Mouse (Mus musculus) embryo, embryonic 9.5 days (tissue): ENCODE measurements around the gene Auh.

ENCODE experiments used
- DNase-seq: peaks from one replicate; pipeline ENCODE4 v3.0.0-alpha.2; 2017; ENCODE audit errors: extremely low spot score

The Auh gene

GRCm38 (mm10) chr13:52929209-52930171 is at the start of gene Auh:
Auh (minus strand) TSS chr13:52929681.
- peak; percentile 93 for DNase-seq

GRCm38 (mm10) chr13:52978321-52978981 is 49.0 kb upstream of the Auh start:
- DNase-seq = peak; percentile 65

- DNase-seq = no peak
Observed at GRCm38 (mm10) chr13:52977757-52978156, 48.3 kb upstream of the Auh start.

- DNase-seq = no peak
Observed at GRCm38 (mm10) chr13:52977221-52977609, 47.7 kb upstream of the Auh start.

GRCm38 (mm10) chr13:52976510-52977220 is 47.2 kb upstream of the Auh start:
- peak; percentile 40 for DNase-seq

DNA sequence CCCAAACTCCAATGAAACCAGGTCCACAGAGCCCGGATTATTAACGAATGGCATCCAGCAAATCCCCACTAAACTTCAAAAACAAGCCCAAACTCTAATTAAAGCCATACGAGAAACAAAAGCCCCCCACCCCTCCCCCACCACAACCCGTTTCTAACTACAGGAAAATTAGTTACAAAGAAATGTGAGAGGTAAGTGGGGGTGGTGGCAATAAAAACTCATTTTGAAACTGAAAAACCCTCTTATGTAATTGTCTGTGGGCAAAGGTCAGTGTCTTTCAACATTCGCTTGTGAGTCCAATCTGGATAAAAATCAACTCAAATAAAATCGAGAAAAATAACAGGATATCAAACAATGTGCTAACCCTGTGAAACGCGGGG is 46.6 kb upstream of the Auh start:
- peak; percentile 20 for DNase-seq

DNA sequence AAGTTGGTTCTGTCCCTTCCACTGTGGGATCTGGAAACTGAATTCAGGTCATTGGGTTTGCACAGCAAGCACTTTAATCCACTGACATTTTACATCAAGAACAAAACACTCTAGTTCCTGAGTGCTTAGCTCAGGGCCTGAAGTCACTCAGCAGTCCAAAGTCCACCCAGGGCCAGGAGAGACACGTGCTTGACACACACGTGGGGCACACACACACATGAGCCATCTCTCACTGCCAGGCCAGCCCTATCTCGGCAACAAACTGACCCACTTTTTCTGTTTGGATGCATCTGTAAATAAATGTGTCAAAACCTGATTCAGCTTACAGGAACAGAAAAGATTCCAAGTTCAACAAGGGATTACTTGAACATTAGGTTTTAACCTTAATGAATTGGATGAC is 45.2 kb upstream of the Auh start:
- DNase-seq = no peak

- DNase-seq = no peak
Observed at GRCm38 (mm10) chr13:52973427-52973826, 43.9 kb upstream of the Auh start.

- DNase-seq = no peak
Observed at GRCm38 (mm10) chr13:52972626-52973025, 43.1 kb upstream of the Auh start.

DNA sequence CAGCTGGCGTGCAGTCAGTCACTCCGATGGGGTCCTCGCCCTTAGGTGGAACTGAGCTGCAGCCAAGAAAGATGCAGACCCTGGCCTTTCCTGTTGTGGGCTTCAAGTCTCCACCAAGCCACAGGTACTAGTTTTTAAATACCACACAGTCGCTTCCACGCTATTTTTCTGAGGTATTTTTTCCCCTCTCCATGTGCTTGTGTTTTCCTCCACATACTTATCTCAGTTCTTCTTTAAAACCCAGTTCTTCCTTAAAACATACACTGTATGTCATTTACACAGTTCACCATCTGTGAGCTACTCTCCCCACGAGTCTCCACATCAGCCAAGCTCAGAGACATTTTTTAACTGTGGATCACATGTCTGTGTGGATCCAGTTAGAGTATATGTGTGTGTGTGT is 41.4 kb upstream of the Auh start:
- no peak for DNase-seq

- no peak for DNase-seq
Observed at GRCm38 (mm10) chr13:52962922-52963321, 33.4 kb upstream of the Auh start.

DNA sequence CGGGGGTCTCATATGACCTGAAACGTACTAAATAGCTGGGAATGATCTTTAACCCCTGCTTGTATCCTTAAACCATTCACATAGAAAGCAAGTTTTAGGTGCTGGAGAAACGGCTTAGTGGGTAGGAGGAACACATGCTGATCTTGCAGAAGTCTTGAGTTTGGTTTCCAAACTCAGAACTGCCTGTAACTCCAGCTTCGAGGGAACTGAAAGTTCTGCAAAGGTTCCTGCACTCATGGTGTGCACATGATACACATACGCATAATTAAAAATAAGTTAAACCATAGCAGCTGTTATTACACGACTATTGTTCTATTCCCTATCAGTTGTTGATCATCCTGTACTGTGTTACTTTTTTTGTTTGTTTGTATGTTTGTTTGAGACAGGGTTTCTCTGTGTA is 32.9 kb upstream of the Auh start:
- no peak for DNase-seq

DNA sequence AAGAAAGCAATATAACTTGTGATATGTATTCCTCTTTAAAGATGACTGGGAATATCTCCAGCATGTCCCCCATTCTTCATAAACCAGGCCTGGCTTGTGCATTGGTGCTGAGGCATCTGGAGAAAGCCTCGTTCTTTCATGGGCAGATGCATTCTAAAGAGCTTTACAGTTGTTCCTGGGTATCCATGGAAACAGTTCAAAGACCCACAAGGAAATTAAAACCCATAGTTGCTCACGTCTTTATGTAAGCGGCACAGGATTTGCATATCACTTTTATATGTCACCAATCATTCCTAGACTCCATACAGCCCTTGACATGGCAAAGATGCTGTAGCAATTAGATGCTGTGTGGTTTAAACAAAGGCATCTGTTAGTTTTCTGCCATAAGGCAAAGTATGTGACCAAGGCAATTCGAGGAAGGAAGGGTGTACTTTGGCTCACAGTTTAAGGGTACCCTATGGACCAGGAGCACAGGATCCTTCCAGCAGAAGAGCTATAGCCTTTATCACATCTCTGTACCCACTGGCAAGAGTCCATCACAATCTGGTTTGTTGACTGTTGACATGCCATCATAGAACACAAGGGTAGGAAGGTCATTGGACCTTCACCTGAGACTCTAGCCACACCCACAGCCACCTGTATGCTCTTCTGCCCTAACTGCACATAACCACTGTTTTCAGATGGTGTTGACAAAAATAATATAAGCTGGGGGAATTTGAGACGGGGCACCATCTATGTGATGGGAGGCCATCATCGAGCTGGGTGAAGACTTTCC is 24.5 kb upstream of the Auh start:
- DNase-seq = no peak

GRCm38 (mm10) chr13:52949211-52949610 is 19.7 kb upstream of the Auh start:
- no peak for DNase-seq

DNA sequence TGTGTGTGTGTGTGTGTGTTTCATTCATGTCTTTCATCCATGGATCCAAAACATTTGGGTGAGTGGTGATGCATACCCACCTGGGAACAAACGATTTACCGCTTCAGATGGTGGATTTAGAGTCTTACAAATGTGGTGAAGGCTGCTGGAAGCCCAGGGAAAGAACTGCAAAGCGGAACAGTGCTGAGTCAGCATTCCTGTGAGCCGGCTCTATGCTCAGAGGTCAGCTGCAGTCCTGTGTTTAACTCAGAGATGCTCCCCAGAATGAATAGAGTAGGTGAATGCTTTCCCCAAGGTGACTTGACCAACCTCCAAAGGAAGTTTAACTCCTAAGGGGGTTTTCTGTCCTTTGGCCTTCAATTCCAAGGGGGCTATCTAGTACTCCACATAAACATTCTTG is 18.1 kb upstream of the Auh start:
- no peak for DNase-seq

DNA sequence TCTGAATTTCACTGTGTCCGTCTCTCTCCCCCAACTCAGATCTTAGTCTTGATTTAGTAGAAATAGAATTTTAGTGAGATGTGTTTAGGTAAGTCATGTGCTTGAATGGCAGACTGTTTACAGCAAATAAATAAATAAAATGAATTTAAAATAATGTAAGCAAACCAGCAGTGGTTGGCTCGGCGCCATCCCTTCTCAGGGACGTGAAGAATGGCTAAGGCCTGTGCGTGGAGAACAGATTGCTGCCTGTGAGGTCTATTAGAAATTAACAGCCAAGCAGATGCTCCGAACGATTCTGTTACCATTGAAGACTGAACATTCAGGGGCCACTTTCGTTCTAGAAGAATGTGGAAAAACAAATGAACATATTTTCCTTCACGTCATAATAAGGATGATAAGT is 16.3 kb upstream of the Auh start:
- DNase-seq = no peak

DNA sequence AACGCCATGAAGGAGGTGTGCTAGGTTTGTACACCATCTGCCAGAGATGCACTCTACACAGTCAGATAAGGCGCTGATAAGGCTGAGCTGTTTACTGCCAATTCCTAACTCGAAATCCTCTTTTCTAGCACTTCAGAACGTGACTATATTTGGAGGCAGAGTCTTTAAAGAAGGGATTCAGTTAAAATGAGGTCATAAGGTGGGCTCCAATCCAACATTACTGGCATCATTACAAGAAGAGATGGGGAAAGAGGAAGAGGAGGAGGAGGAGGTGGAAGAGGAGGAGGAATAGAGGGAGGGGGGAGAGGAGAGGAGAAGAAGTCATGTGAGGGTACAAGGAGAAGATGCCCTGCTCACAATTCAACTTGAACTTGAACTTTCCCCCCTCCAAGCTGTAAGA is 14.6 kb upstream of the Auh start:
- no peak for DNase-seq

- no peak for DNase-seq
Observed at GRCm38 (mm10) chr13:52942876-52943388, 13.5 kb upstream of the Auh start.

GRCm38 (mm10) chr13:52940956-52941355 is 11.5 kb upstream of the Auh start:
- no peak for DNase-seq

DNA sequence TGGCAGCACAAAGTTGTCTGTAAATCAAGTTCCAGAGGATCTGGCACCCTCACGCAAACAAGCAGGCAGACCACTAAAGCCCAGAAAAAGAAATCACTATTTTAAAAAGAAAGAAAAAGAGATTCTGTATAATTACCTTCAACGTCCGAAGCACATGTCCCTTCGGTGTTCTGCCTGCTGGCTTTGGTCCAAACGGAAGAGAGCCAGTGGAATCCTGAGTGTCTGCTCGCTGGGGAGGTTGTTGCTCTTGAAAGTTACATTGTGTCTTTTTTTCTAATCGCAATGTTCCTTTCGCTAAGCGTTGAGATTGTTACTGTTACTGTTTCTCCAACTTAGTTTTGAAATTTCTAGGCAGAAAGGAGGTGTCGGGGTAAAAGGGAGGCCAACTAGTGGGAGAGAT is 1.1 kb upstream of the Auh start:
- DNase-seq = no peak

DNA sequence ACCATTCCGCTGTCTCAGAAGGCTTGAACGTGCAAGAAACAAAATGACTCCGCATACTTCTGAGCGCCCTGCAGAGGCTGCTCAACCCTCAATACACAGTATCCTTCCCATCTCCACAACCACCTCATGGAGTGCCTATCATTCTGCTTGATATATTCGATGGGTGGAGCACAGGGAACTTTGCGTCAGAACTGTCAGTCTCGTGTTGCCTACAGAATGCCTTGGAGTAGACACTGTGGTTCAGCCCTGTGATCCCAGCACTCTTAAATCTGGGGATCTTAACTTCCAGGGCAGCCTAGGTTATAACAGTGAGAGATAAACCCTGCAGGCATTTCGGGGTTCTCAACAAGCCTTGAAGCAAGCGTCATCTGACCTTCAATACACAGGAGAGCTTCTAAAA is 1.1 kb downstream of the Auh start:
- DNase-seq = no peak

GRCm38 (mm10) chr13:52924457-52924856 is 5.0 kb downstream of the Auh start:
- DNase-seq = no peak
